Comparison of ENCODE assay signal across 8 mouse cellular contexts in the genomic region with DNA sequence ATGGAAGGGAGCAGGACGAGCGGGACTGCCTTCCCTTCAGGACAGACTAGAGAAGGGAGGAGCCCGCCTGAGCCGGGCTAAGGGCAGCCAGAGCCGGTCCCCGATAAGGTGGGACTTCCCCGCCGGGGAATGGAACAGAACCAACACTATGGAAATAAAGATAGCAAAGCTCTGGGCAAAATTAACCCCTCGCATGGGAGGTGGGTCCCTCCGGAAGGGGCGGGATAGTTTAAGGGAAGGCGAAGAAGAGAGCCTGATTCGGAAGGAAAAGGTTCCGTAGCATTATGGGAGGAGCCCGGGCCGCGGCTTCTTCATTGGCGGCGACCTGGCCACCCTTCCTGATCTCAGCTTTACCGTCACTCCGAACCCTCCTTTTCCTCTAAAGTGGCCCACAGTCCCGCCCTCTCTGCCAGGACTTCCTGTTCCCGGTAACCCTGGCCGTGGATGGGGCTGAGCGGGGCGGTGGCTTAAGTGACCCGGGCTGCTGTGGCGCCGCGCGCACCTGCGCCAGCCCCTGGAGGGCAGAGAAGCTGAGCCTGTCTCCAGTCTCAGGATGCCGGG. TPM values are rescaled to one million over a fixed set of nuclear protein-coding genes. Genes with fewer than 3 reads are reported as not detected.
DNase-seq lines count a peak whose midpoint lies in the region; ATAC-seq lines count a peak whose summit lies in the region.

TSS of gene Rnf31 (plus strand) at position 378 of the 561 bp plus-strand sequence.

- ATAC-seq in hindbrain, embryonic 14.5 days (ENCODE audit: low FRiP score): peak; percentile 88

- peak within 1 kb of the TSS; percentile 74 for H3K4me3 ChIP-seq in hindbrain, embryonic 14.5 days (replicated peaks; ENCODE audit: low read length)

- H3K4me1 ChIP-seq in hindbrain, embryonic 14.5 days (replicated peaks; ENCODE audit: control insufficient read depth, insufficient read depth, low read length): peaks cover 20% of the 10 kb centered on the region

- peaks cover 44% of the 10 kb centered on the region for H3K36me3 ChIP-seq in hindbrain, embryonic 14.5 days (replicated peaks; ENCODE audit: control insufficient read depth, insufficient read depth)

- H3K27ac ChIP-seq in hindbrain, embryonic 14.5 days: peak within 1 kb of the TSS; percentile 95

- H3K9ac ChIP-seq in hindbrain, embryonic 14.5 days: peak within 1 kb of the TSS; percentile 80

- DNase-seq in T-cell, adult 2 months (ENCODE audit: low spot score): peak; percentile 86
- DNase-seq in cerebellum, postnatal 25 days: peak; percentile 90 to 94
- peak; percentile 82 to 87 for DNase-seq in frontal cortex, postnatal 25 days (ENCODE audit: low spot score in 2 of 2)
- DNase-seq in hindbrain, embryonic 14.5 days (ENCODE audit: low spot score): peak; percentile 82
- peak; percentile 89 to 92 for DNase-seq in layer of hippocampus, postnatal 36 days
- peak; percentile 99 for DNase-seq in lung, postnatal 36 days
- DNase-seq in right cerebral cortex, adult 18-20 months: peak; percentile 97
- peak; percentile 69 for DNase-seq in urinary bladder, postnatal 10 days (ENCODE audit: low spot score)

- no peaks in the 10 kb centered on the region for H3K9me3 ChIP-seq in hindbrain, embryonic 14.5 days (ENCODE audit: control insufficient read depth, low read length)

- under 1% methylated on average over 32 of the region's 33 CpGs for WGBS in hindbrain, embryonic 14.5 days

- no peaks in the 10 kb centered on the region for H3K27me3 ChIP-seq in hindbrain, embryonic 14.5 days (ENCODE audit: control insufficient read depth, insufficient read depth, low read length)

- H3K4me2 ChIP-seq in hindbrain, embryonic 14.5 days (replicated peaks): peak within 1 kb of the TSS; percentile 86

RNA-seq across cellular contexts. Expression of gene Rnf31, which starts in this region (rescaled TPM):
- 12.5 and 20.4 TPM in 2 replicates for polyA plus RNA-seq in hindbrain, embryonic 14.5 days (2014; fragmentation: Nextera tagmentation; extraction: Ambion mirVana)
- 10 to 100 TPM; 29.5 to 41.0 TPM for total RNA-seq in layer of hippocampus, postnatal 36 days (2021)

Comparison
In these comparisons a context has a peak if more than half of its experiments do, and no peak if none do; other contexts are left out.
1. Peak in every context shown above with its lines: DNase-seq, ATAC-seq, H3K4me3 ChIP-seq and H3K27ac ChIP-seq.